Mouse (Mus musculus) heart, embryonic 12.5 days (tissue): Measurements from ENCODE around the gene Txnrd2. TPM values are rescaled to one million over a fixed set of nuclear protein-coding genes. Genes with fewer than 3 reads are reported as not detected.

Source experiments
- ATAC-seq: fragments of 200-750 bp; cut with Nextera tagmentation; 2 replicates; pipeline ENCODE4 v1.8.0; 2017; ENCODE audit warnings: moderate TSS enrichment, moderate library complexity; ENCODE audit not compliant: insufficient number of reproducible peaks, low FRiP score
- H3K27ac ChIP-seq: fragments of 300-500 bp; sonication (generic); 2 replicates; pipeline ENCODE4 v1.5.1; 2016; ENCODE audit warnings: mild to moderate bottlenecking, moderate library complexity; ENCODE audit not compliant: poor library complexity, severe bottlenecking
- H3K27me3 ChIP-seq: fragments of 300-500 bp; sonication (generic); replicated peaks from 2 replicates; pipeline ENCODE4 v1.6.1; 2016; ENCODE audit warnings: mild to moderate bottlenecking, moderate library complexity
- H3K36me3 ChIP-seq: fragments of 300-500 bp; sonication (generic); 2 replicates; pipeline ENCODE4 v1.6.1; 2016; ENCODE audit warnings: mild to moderate bottlenecking, moderate library complexity
- H3K4me1 ChIP-seq: fragments of 300-500 bp; sonication (generic); replicated peaks from 2 replicates; pipeline ENCODE4 v1.6.1; 2016; ENCODE audit warnings: mild to moderate bottlenecking
- H3K4me2 ChIP-seq: fragments of 300-500 bp; sonication (generic); 2 replicates; pipeline ENCODE4 v1.6.1; 2016; ENCODE audit warnings: mild to moderate bottlenecking, moderate library complexity
- H3K4me3 ChIP-seq: fragments of 300-500 bp; sonication (generic); 2 replicates; pipeline ENCODE4 v1.5.1; 2016; ENCODE audit warnings: mild to moderate bottlenecking
- H3K9ac ChIP-seq: fragments of 300-500 bp; sonication (generic); 2 replicates; pipeline ENCODE4 v1.6.1; 2016; ENCODE audit warnings: mild to moderate bottlenecking, moderate library complexity
- H3K9me3 ChIP-seq: fragments of 300-500 bp; sonication (generic); replicated peaks from 2 replicates; pipeline ENCODE4 v1.6.1; 2016; ENCODE audit warnings: mild to moderate bottlenecking, moderate library complexity
- WGBS: fragments of 180-500 bp; shearing (Covaris S2); methylation state at CpG from one replicate; pipeline ENCODE4 v1.1.7; 2016; 5-methylcytosine and 5-hydroxymethylcytosine counted together
- polyA plus RNA-seq: library from polyadenylated mRNA; unstranded; fragments of >200 nt; fragmentation: Nextera tagmentation; extraction: Ambion mirVana; gene quantifications from 2 replicates; pipeline ENCODE4 v1.2.1, GENCODE M21; 2016

The Txnrd2 gene
- polyA plus RNA-seq, 1 experiment from 2014 or later: 34.9 TPM

- H3K9me3 ChIP-seq: no peaks in the 10 kb centered on the region
- no peak overlapping the region for H3K27ac ChIP-seq
- H3K36me3 ChIP-seq: peaks cover 32% of the 10 kb centered on the region
- peaks cover 12% of the 10 kb centered on the region for H3K4me1 ChIP-seq
- H3K9ac ChIP-seq: no peak overlapping the region
- no peak overlapping the region for H3K4me3 ChIP-seq
- H3K4me2 ChIP-seq: no peak overlapping the region
- no peaks in the 10 kb centered on the region for H3K27me3 ChIP-seq
- ATAC-seq: no peak
- WGBS: 86% methylated on average over 8 of the region's 8 CpGs
Observed at GRCm38 (mm10) chr16:18472976-18473375, 46.8 kb downstream of the Txnrd2 start.

- Histone ChIP-seq H3K36me3 (peaks cover 30% of the 10 kb centered on the region), H3K4me2 (no peak overlapping the region), H3K4me3 (no peak overlapping the region), H3K9ac (no peak overlapping the region), H3K27ac (no peak overlapping the region), H3K4me1 (peaks cover 12% of the 10 kb centered on the region), H3K9me3 (no peaks in the 10 kb centered on the region), H3K27me3 (no peaks in the 10 kb centered on the region)
- WGBS: 75% methylated on average over 2 of the region's 2 CpGs
- no peak for ATAC-seq
Observed at GRCm38 (mm10) chr16:18474021-18474420, 47.8 kb downstream of the Txnrd2 start.

- WGBS: 66% methylated on average over 6 of the region's 6 CpGs
- Histone ChIP-seq H3K9me3 (no peaks in the 10 kb centered on the region), H3K9ac (no peak overlapping the region), H3K4me1 (no peaks in the 10 kb centered on the region), H3K27ac (no peak overlapping the region), H3K36me3 (peaks cover 16% of the 10 kb centered on the region), H3K4me2 (no peak overlapping the region), H3K4me3 (no peak overlapping the region), H3K27me3 (no peaks in the 10 kb centered on the region)
- no peak for ATAC-seq
Observed at GRCm38 (mm10) chr16:18477996-18478395, 51.8 kb downstream of the Txnrd2 start.

DNA sequence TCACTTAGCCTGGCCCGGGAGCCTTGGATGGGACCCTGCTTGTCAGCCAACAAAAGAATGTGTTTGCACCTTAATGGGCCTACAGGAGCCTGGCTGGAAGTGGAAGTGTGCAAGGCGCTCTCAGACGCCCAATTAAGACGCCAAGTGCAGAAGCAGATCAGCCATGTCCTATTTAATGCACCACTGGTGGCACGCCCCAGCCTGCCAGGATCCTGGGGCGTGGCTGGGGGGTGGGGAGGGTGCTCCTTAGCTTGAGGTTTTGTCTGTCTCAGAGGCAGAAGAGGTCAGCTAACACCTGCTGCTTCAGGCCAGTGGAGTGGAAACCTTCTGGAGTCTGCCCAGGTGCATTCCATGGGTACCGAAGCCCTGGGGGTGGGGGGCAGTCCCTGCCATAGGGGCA, 53.5 kb downstream of the Txnrd2 start:
- Histone ChIP-seq H3K4me2 (no peak overlapping the region), H3K4me3 (no peak overlapping the region), H3K9me3 (no peaks in the 10 kb centered on the region), H3K36me3 (peaks cover 11% of the 10 kb centered on the region), H3K9ac (no peak overlapping the region), H3K27ac (no peak overlapping the region), H3K27me3 (no peaks in the 10 kb centered on the region), H3K4me1 (peaks cover 5% of the 10 kb centered on the region)
- no peak for ATAC-seq
- WGBS: 58% methylated on average over 7 of the region's 7 CpGs

DNA sequence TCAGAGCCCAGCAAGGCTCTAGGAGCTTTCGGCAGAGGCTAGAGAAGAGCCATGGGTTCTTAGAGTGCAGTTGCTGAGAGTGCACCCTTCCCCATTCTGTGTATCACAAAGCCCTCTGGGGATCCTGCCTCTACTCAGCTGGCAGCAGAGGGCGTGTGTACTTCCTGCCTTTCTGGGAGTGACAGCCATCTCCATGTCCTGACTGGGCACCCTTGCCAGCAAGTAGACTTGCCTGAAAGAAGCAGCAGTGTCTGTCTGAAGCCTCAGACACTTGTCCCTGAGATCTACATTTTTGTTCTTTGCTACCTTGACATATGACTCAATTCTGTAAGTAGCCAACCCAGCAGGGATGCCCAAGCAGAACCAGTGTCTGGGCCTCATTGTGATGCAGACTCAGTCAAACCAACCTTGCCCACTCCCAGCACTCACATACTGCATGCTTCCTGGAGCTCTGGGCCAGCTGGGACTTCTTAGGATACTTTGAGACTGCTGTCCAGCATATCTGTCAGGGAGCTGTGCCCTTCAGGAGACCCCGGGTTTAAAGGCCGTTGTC, 54.8 kb downstream of the Txnrd2 start:
- Histone ChIP-seq H3K27me3 (no peaks in the 10 kb centered on the region), H3K9me3 (no peaks in the 10 kb centered on the region), H3K4me1 (peaks cover 9% of the 10 kb centered on the region), H3K4me3 (no peak overlapping the region), H3K4me2 (no peak overlapping the region), H3K27ac (no peak overlapping the region), H3K36me3 (peaks cover 8% of the 10 kb centered on the region; the same call in 1 of the 2 replicates), H3K9ac (no peak overlapping the region)
- no peak for ATAC-seq
- 61% methylated on average over 4 of the region's 4 CpGs for WGBS

GRCm38 (mm10) chr16:18482431-18482830, 56.2 kb downstream of the Txnrd2 start:
- Histone ChIP-seq H3K4me2 (no peak overlapping the region), H3K4me1 (peaks cover 9% of the 10 kb centered on the region), H3K9me3 (no peaks in the 10 kb centered on the region), H3K36me3 (peaks cover 7% of the 10 kb centered on the region; the same call in 1 of the 2 replicates), H3K27me3 (no peaks in the 10 kb centered on the region), H3K4me3 (no peak overlapping the region), H3K27ac (no peak overlapping the region), H3K9ac (no peak overlapping the region)
- ATAC-seq: no peak
- 86% methylated on average over 3 of the region's 3 CpGs for WGBS

- Histone ChIP-seq H3K4me3 (no peak overlapping the region), H3K4me1 (peaks cover 9% of the 10 kb centered on the region), H3K27ac (no peak overlapping the region), H3K9ac (no peak overlapping the region), H3K27me3 (no peaks in the 10 kb centered on the region), H3K4me2 (no peak overlapping the region), H3K36me3 (no peaks in the 10 kb centered on the region), H3K9me3 (no peaks in the 10 kb centered on the region)
- WGBS: 68% methylated on average over 5 of the region's 5 CpGs
- ATAC-seq: no peak
Observed at GRCm38 (mm10) chr16:18483839-18484238, 57.7 kb downstream of the Txnrd2 start.

DNA sequence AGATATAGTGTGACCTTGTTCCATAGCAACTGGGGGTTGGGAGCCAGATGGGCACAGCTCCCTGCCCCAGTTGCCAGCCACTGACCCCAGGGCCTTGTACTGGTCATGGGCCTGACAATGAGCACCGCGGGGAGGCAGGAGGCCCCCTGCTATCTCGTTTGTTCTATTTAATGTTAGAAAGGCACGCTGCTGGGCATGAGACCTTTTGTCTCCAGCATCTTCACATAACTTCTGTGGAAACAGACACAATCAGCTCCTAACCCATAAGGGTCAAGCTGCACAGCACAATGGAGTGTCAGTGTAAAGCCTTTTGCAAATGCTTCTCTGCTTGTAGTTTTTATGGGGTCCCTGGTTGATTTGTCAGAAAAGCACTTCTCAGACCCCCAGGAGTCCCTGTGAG, 58.2 kb downstream of the Txnrd2 start:
- Histone ChIP-seq H3K4me2 (no peak overlapping the region), H3K27ac (no peak overlapping the region), H3K36me3 (no peaks in the 10 kb centered on the region), H3K4me1 (peaks cover 9% of the 10 kb centered on the region), H3K27me3 (no peaks in the 10 kb centered on the region), H3K9me3 (no peaks in the 10 kb centered on the region), H3K4me3 (no peak overlapping the region), H3K9ac (peak overlapping the region; percentile 50; the same call in 1 of the 2 replicates)
- ATAC-seq: no peak
- WGBS: 27% methylated on average over 4 of the region's 4 CpGs

DNA sequence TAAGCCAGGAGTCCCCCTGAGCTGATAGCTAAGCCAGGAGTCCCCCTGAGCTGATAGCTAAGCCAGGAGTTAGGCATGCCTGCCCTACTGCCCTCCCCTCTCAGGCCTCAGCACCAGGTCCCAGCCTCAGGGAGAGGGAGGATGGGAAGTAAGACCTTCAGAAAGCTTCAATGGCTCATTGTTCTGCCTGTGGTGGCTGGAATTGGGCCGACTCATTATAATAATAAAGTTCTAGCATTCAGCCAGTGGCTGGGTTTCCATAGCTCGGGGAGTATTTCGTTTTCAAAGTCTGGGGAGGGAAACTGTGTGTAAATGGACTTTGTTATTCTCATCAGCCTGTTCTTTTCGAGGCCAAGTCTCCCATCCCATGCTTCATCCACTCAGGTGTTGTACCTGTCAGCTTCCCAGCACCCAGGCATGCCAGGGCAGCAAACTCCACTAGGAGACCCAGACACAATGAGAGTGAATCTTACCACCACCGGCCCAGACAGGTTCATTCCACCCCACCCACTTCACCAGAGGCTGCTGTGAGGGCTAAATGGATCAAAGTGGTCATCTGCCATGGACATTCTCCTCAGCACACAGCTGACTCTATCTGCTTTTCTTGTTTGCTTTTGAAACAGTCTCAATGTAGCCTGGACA, 58.7 kb downstream of the Txnrd2 start:
- Histone ChIP-seq H3K36me3 (no peaks in the 10 kb centered on the region), H3K27me3 (no peaks in the 10 kb centered on the region), H3K27ac (no peak overlapping the region), H3K9me3 (no peaks in the 10 kb centered on the region), H3K9ac (peak overlapping the region; percentile 50; the same call in 1 of the 2 replicates), H3K4me2 (no peak overlapping the region), H3K4me3 (no peak overlapping the region), H3K4me1 (peaks cover 9% of the 10 kb centered on the region)
- WGBS: 63% methylated on average over 5 of the region's 5 CpGs
- ATAC-seq: no peak

DNA sequence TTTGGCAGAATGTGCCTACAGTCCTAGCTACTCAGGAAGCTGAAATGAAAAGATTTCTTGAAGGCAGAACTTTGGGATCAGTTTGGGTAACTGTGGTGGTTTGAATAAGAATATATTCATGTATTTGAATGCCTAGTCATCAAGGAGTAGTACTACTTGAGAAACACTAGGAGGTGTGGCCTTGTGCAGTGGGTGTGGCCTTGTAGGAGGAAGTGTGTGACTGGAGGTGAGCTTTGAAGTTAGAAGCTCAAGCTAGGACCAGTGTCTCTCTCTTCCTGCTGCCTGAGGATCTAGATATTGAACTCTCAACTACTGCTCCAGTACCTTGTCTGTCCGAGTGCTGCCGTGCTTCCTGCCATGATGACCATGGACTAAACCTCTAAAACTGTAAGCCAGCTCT, 59.9 kb downstream of the Txnrd2 start:
- Histone ChIP-seq H3K36me3 (no peaks in the 10 kb centered on the region), H3K9ac (no peak overlapping the region), H3K4me3 (no peak overlapping the region), H3K4me1 (peaks cover 9% of the 10 kb centered on the region), H3K27ac (no peak overlapping the region), H3K4me2 (no peak overlapping the region), H3K9me3 (no peaks in the 10 kb centered on the region), H3K27me3 (no peaks in the 10 kb centered on the region)
- ATAC-seq: no peak
- WGBS: 98% methylated on average over 2 of the region's 2 CpGs

GRCm38 (mm10) chr16:18490281-18490680, 64.1 kb downstream of the Txnrd2 start:
- H3K27ac ChIP-seq: no peak overlapping the region
- no peak overlapping the region for H3K9ac ChIP-seq
- H3K4me1 ChIP-seq: no peaks in the 10 kb centered on the region
- no peaks in the 10 kb centered on the region for H3K36me3 ChIP-seq
- H3K9me3 ChIP-seq: 0 out of 2 replicates have a peak, but pooled peaks cover 4% of the 10 kb centered on the region
- no peaks in the 10 kb centered on the region for H3K27me3 ChIP-seq
- WGBS: 90% methylated on average over 3 of the region's 3 CpGs
- H3K4me3 ChIP-seq: no peak overlapping the region
- no peak for ATAC-seq
- H3K4me2 ChIP-seq: no peak overlapping the region

DNA sequence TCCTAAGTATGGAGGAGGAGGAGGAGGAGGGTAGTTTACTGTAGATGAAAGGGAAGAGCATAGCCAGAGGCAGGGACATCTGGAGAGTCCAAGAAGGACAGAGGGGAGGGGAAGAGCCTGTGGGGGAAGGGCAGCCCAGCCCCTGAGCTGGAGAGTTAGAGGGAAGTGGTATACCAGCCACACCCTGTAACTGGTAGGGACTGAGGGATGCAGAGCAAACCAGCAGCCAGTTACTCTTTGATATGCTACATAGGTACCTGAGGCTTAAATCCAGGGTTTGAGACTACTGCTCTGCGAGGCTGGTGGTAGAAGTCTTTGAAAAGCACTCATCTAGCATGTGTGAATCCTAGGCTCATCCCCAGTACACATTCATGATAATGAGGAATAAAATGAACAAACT, 64.7 kb downstream of the Txnrd2 start:
- WGBS: 56% methylated on average over 1 of the region's 1 CpGs
- no peak for ATAC-seq
- Histone ChIP-seq H3K27me3 (no peaks in the 10 kb centered on the region), H3K4me2 (no peak overlapping the region), H3K4me1 (no peaks in the 10 kb centered on the region), H3K36me3 (no peaks in the 10 kb centered on the region), H3K27ac (no peak overlapping the region), H3K4me3 (no peak overlapping the region), H3K9me3 (0 out of 2 replicates have a peak, but pooled peaks cover 4% of the 10 kb centered on the region), H3K9ac (no peak overlapping the region)
